Mouse (Mus musculus) subcutaneous adipose tissue, adult 2 months (tissue): ENCODE results near the gene Snrnp27. TPM values are rescaled to one million over a fixed set of nuclear protein-coding genes. Genes with fewer than 3 reads are reported as not detected.

Experiments used
- polyA plus RNA-seq: library from polyadenylated mRNA; depleted of rRNA; stranded (reverse); fragments of >200 nt; gene quantifications from 2 replicates; pipeline ENCODE4 v1.2.3, GENCODE M21; 2012; ENCODE audit warnings: low replicate concordance; rRNA removed

Snrnp27 gene
- polyA plus RNA-seq: 10.8 TPM in 2 replicates

DNA sequence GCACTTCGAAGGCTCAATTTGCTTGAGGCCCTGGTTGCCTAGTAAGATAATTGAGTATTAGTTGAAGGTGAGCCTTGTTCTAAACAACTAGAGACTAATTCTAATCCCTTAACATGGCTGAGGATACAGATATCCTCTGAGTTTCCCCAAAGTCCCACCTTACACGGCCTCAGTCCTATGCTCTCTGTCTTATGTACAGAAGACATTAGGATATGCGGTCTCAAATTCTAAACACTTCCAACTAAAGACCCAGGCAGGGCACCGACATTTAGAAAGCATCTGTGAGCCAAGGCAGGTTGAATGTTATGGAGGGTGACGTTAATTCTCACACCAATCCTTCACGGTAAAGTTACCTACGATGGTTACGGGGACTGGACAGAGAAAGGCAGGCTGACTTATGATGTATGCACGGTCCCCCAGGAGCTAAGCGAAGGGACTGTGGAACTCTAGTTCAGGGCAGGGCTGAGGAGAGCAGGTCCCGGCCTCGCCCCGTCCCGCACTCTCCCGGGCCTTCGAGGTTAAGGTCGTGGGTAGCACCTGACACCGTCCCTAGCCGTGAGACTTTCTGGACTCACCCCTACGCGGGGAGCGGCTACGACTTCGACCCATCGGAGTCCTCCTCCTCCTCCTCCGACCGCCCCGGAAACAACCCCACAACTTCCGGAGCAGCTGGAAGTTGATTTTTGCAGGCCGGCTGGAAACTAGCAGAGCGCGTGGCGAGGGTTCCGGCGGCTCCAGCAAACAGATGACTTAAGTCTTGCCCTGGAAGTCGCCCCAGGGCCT is at the start of gene Snrnp27:
Gene Snrnp27, minus strand, starts transcription at position 651 of the 783 bp plus-strand sequence.

DNA sequence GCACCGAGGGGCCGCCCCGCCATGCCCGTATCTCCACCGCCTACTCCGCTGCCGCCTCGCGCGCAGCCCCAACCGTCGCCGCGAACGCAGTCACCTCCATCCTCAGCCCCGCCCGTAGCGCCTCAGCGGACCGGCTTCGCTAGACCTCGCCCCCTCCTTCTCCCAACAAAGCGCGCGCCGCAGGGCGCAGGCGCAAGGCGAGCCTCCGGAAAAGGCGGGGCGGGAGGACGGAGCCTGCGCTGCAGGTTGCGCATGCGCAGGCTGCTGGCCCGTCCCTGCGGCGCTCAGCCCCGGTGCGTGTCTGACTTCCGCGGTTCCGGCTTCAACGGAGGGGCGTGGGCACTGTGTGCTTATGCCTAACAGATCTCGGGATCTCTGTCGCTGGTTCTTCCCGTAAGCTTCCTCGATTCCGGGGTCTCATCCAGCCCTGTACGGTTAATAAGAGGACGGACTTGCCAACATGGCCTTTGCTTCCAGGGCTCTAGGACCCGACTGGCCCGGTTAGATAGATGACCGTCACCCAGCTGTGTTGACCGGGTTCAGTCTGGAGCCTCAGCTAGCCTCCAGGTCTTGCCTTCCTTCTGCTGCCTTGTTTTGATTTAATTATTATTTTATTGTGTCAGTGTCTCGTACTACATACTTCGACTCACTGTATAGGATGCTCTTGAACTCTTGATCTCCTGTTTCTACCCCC is 49.0 kb upstream of the Snrnp27 start, which contains the start of gene Gmcl1:
Gene Gmcl1, minus strand, starts transcription at position 201 of the 694 bp plus-strand sequence.

GRCm38 (mm10) chr6:86668580-86669239 is 15.6 kb downstream of the Snrnp27 start, which contains the start of gene Mxd1:
TSS of gene Mxd1 (minus strand) at chr6:86669161.

GRCm38 (mm10) chr6:86627946-86628345 is 56.4 kb downstream of the Snrnp27 start, which contains the start of gene Asprv1:
TSS of gene Asprv1 (plus strand) at chr6:86628164.

Other genes with a start within 250 kb of the Snrnp27 start
- 14.2 and 21.6 TPM in 2 replicates for gene C87436, start 246.1 kb downstream of the Snrnp27 start, polyA plus RNA-seq
- gene Pcbp1, start 158.2 kb downstream of the Snrnp27 start, polyA plus RNA-seq: 120 and 184 TPM in 2 replicates
- 0.30 and 1.8 TPM in 2 replicates for gene Asprv1, start 56.4 kb downstream of the Snrnp27 start, polyA plus RNA-seq
- 6.8 and 11.0 TPM in 2 replicates for gene Mxd1, start 15.4 kb downstream of the Snrnp27 start, polyA plus RNA-seq
- gene Gmcl1, start 48.9 kb upstream of the Snrnp27 start, polyA plus RNA-seq: 5.5 and 10.2 TPM in 2 replicates
- gene Anxa4, start 109.1 kb upstream of the Snrnp27 start, polyA plus RNA-seq: 50.7 and 64.6 TPM in 2 replicates
- gene Aak1, start 165.0 kb upstream of the Snrnp27 start, polyA plus RNA-seq: 18.0 and 36.0 TPM in 2 replicates